Mouse (Mus musculus) gonadal fat pad, adult 2 months (tissue): ENCODE data around the gene Tex14. TPM values are rescaled to one million over a fixed set of nuclear protein-coding genes. Genes with fewer than 3 reads are reported as not detected.
A peak's percentile ranks its signal among the peaks of the same experiment; 100 is the strongest.
"Not testable (repeated sequence)": the region's sequence is repeated elsewhere in the genome, so short reads cannot be mapped to it uniquely, and the experiment has no call there.

Source experiments
- DNase-seq: peaks from one replicate; pipeline ENCODE4 v3.0.0-alpha.2; 2012; ENCODE audit warnings: low read depth
- polyA plus RNA-seq: library from polyadenylated mRNA; depleted of rRNA; stranded (reverse); fragments of >200 nt; gene quantifications from 2 replicates; pipeline ENCODE4 v1.2.3, GENCODE M21; 2012

The Tex14 gene
- polyA plus RNA-seq, 1 experiment: 0.38 TPM

DNA sequence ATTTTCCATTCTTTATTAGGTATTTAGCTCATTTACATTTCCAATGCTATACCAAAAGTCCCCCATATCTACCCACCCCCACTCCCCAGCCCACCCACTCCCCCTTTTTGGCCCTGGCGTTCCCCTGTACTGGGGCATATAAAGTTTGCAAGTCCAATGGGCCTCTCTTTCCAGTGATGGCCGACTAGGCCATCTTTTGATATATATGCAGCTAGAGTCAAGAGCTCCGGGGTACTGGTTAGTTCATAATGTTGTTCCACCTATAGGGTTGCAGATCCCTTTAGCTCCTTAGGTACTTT, 66.8 kb downstream of the Tex14 start:
- DNase-seq: not testable (repeated sequence)

DNA sequence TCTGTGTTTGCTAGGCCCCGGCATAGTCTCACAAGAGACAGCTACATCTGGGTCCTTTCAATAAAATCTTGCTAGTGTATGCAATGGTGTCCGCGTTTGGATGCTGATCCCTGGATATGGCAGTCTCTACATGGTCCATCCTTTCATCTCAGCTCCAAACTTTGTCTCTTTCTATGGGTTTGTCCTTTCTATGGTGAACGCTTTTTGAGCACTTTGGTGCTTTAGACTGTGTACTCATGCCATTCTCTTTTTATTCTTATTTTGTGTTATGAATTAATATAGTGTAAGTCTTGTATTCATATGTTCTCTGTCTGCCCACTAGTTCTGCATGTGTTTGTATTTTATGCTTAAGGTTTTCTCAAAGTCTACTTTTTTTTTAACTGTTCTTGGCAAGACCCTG, 67.2 kb downstream of the Tex14 start:
- DNase-seq: not testable (repeated sequence)

DNA sequence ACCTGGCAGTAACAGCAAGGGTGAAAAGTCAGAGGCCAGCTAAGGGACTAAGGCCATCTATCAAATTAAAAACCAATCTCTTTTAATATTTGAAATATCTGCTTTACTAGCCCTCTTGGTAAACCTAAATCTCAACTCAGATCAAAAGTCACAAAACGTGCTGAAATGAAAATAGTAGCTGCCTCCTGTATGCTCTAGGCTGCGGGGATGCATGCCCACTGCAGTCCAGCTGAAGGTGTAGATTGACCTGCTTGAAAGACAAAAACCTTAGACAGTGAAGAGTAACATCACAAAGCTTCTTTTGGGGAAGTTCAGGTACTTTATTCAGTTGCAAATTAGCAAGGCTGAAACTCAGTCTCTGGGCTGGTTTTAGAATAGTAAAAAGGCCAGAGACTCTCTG, 74.3 kb downstream of the Tex14 start:
- not testable (repeated sequence) for DNase-seq

DNA sequence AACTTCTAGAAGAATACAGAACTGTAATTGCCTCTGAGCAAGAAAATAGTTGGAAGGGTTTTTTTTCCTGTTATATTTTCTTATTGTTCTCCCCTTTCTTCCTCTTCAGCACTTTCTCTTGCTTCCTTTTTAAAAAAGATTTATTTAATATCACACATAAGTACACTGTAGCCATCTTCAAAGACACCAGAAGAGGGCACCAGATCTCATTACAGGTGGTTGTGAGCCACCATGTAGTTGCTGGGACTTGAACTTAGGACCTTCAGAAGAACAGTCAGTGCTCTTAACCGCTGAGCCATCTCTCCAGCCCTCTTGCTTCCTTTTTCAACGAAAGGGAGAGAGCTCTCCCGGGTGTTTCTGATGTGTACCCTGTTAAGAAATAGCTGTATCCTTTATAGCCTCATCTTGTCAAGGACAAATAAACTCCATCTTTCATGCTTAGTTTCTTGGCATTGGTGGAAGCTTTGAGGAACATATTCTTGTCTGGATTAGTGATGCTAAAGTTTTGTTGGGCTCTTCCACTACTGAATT, 79.0 kb downstream of the Tex14 start:
- DNase-seq: no peak

DNA sequence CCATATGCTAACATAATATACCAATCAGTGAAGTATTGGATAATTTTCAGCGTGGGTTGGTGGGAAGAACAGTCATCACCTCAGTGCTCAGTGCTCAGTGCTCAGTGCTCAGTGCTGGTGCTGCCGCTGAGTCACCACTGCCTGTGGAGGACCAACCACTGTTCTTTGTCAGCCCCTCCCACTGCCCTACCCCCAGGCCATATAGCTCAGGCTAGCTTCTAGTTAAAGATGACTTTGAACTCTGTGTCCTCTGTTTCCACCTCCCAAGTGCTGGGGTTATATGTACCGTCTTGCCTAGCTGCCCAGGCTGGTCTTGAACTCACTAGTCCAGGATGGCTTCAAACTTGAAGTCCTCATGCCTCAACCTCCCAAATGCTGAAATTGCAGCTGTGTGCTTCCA, 84.1 kb downstream of the Tex14 start:
- DNase-seq: no peak

DNA sequence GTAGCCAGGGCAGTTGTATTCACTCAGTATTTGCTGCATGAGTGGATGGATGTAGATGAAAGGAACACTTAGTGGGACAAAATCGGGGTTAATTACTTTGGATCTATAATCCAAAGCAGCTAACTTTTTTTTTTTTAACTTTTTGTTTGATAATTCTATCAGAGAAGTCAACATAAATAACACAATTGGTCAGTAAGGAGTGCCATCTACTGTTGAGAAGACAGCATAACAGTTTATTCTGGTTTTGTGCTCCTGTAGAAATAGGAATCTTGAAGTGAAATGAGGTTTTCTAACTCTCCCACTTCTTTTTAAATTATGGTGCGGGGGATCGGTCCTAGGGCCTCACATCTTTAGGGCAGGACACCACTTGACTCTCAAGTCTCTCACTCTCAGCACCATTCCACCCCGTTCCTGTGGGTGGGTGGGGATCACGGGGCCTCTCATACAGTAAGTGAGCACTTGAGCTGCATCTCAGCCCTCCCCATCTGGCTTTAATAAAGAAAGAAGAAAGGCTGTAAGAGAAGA, 99.9 kb downstream of the Tex14 start:
- no peak for DNase-seq

DNA sequence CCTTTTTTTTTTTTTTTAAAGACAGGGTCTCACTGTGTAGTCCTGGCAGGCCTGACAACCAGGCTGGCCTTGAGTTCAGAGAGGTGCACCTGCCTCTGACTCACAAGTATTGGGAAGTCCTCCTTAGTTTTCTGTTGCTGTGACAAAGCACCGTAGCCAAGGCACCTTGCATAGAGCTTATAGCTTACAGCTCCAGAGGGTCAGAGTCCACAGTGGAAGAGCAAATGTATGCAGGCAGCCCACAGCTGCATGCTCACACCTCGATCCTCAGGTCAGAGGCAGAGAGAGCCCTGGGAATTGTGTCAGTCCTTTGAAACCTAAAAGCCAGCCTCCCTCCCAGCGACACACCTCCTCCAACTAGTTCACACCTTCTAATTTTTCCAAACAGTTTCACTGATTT, 101.6 kb downstream of the Tex14 start:
- DNase-seq: no peak

DNA sequence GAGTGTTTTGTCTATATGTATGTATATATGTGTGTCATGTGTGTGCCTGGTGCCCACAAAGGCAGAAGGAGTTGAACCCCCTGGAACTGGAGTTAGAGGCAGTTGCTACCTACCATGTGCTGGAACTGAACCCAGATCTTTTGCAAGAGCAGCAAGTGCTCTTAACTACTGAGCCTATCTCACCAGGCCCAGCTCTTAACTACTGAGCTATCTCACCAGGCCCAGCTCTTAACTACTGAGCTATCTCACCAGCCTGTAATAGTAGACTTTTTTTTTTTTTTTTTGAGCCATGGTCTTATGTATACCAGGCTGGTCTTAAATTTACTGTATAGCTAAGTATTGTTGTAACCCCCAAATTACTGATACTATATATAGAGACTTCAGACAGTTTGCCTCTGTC, 102.2 kb downstream of the Tex14 start:
- DNase-seq: no peak

DNA sequence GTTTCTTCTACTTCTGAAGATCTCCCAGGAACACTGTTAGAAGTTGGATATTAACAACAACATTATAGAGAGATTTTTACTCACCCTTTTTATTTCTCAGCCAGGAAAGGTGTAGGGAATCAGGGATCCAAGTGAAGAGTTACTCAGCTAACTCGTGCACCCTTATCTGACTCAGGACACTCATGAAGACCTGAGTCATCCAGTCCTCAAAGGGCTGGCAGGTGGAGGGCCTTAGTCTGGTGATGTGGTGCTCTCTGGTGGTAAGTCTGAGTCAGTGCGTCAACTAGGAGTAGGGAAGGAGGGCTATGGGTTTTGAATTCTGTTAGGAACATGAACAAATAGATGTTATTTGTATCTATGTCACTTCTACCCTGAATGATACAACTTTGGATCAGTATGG, 114.4 kb downstream of the Tex14 start:
- peak; percentile 4 for DNase-seq

DNA sequence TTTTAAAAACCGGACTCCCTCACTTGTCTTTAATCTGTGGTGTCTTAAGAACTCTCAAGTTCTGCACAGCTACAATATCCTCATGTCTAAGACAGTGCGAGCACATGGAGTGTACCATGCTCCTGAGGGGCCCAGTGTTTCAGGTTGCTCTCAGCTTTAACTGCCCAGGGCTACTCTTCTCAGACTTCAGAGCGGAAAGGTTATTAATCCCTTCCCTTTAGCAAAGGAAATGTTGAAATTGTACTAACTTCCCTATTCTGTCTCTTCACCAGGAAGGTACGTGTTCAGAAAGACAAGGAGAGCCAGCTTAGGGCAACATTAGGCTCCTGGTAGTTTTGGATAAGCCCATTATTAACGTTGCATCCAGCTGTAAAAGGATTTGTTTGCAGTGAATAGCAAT, 118.6 kb downstream of the Tex14 start:
- DNase-seq: no peak

DNA sequence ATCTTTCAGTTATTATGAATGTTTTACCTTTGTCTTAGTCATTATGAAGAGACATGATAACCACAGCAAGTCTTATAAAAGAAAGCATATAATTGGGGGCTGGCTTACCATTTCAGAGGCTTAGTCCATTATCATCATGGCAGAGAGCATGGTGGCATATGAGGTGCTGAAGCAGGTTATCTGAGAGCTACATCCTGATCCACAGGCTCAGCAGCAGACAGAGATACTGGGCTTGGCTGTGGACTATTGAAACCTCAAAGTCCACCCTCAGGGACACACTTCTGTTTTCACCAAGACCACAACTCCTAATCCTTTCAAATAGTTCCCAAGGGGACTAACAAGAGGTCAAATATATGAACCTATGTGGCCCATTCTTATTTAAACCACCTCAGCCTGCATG, 119.1 kb downstream of the Tex14 start:
- no peak for DNase-seq

DNA sequence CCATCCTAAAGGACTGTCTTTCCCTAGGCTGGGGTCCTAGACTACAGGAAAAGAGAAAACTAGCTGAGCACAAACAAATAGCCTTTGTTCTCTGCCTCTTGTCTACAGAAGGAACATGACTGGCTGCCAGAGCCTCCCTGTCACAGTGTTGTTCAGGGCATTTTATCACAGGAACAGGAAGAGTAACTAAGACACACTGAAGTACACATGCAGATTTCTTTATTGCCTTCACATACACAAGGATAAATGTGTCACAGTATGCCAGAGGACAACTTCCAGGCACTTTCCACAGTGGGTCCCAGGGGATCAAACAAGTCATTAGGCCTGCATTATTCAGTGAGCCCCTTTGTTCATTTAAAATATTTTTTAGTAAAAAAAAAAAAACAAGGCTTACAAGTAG, 119.9 kb downstream of the Tex14 start:
- no peak for DNase-seq

DNA sequence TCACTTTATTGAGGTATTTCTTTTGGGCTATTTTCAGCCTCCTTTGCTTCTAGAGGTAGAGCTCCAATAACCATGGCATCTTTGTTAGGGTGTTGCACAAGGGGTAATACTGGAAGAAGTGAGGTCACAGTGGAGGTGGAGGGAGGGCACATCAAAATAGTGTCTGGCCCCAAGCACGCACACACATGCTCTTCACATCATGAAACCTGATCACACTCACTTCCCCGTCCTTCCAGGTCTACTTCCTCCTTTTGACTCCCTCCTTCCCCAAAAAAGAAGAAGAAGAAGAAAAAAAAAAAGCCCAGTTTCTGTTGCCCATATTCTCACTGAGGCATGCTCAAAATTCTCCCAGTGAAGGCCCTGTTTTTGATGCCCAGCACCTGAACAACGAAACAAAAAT, 122.5 kb downstream of the Tex14 start:
- no peak for DNase-seq

DNA sequence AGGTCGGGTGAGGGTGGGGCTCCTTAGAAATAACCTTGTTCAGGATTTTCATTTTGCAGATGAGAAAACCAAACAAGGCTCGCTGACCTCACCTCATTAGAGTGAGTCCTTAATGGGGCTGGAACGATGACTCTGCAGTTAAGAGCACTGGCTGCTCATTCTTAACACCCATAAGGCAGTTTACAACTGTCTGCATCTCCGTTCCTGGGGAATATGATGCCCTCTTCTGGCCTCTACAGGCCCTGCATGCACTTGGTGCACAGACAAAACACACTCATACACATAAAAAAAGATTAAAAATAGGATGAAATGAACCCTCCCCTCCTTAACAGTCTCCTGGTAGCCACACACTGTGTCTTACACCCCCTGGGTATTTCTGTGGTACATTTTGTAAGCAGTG, 123.1 kb downstream of the Tex14 start:
- DNase-seq: no peak

DNA sequence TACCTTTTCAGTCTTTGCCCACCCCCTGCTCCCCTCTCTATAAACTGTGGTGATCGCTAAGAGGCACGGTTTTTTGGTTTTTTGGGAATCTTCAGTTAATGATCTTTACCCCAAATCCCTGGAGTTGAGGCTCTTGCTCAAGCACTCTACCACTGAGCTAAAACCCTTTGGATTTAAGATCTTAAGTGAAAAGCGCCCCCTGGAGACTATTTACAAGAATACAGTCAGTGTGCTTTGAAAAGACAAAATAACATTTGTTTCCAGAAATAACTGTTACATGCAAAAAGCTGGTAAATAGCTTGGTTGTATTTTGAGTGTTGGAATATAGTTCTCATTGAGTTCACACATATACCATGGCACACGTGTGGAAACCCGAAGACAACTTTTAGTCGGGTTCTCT, 126.8 kb downstream of the Tex14 start:
- DNase-seq: no peak

DNA sequence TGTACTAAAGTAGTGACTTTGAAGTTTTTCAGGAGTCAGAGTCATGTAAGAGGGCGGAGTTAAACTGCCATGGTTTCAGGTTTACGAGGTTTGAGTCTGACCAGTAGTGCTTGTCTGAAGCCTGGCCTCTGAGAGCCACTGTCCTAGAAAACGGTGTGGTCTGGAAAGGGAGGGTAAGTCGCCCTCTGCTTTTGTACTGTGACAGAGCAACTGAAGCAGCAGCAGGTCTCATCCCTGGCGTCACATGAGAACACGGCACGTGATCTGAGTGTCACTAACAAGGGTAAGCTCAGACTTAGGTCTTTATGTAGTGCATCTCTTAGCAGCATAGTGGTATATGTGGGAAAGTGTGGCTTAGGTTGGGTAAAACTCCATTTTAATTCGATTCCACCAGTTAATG, 137.4 kb downstream of the Tex14 start:
- no peak for DNase-seq

DNA sequence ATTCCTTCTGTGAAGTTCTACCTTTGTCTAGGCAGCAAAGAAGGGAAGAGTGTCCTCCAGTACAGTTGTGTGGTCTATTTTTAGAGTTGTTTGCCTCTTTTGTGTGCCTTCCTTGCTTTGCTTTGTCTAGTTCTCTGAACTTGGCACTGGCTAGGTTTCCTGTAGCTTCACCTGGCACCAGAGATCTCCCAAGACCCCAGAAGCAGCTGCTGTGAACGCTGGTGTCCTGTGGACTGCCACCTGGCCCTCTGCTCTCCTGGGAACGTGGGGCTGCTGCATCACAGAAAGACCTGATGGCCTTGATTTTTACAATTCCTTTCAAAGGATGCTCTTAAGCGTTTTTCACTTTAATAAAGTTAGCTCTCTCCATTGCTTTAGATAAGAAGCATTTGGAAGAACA, 138.0 kb downstream of the Tex14 start:
- DNase-seq: no peak

DNA sequence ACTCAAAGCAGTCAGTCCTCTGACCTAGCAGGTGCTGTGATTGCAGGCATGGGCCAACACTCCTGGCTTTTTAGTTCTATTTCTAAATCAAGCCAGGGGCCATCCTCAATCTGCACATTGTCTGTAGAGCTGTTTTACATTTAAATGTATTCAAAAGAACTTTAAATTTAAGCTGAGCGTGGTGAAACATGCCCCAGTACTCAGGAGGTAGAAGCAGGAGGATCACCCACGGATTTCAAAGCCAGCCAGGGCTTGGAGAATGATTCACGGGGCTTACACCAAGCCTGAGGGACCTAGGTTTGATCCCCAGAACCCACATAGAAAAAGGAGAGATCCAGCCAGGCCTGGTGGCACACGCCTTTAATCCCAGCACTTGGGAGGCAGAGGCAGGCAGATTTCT, 148.5 kb downstream of the Tex14 start:
- DNase-seq: no peak

DNA sequence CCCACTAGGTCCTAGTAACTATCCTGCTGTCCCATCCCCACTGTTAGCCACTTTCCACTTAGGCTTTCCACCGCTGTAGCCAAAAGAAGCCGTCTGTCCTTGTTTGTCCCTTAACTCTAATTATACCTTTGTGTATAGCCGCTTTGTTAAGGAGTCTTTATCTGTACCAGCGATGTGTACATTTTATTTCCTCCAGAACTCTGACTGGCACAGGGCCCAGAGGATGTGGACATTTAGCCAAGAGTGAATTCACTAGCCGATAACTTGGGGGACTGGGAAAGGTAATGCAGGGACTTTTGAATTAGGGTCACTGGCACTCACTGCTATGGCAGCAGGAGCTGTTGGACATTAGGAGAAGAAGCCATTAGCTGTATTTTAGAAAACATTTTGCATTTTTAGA, 149.5 kb downstream of the Tex14 start:
- DNase-seq: no peak

DNA sequence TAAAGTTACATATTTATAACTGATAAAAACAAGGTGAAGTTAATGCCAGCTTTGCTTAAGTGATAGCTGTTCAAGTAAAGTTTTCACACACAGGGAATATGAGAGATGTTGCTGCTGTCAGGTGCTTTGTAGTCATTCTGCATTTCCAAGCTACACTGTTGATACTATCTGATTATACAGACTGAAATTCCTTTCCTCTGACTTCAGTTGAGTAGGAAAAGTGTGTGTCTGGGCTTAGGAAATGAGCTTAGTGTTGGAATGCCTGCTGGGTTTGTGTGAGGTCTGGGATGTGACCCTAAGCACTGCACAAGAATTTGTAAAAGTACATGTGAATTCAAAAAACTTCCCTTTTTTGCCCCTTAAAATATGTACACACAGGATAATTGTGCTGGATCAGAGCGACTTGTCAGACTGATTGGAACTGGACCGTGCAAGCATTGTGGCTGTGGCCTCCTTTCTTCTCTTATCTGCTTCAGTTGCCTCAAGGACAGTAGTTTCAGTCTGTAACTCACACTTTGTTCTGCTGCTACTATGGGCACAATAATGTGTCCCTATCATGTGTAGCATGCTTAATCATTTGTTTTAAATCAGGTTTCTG, 150.3 kb downstream of the Tex14 start:
- no peak for DNase-seq

DNA sequence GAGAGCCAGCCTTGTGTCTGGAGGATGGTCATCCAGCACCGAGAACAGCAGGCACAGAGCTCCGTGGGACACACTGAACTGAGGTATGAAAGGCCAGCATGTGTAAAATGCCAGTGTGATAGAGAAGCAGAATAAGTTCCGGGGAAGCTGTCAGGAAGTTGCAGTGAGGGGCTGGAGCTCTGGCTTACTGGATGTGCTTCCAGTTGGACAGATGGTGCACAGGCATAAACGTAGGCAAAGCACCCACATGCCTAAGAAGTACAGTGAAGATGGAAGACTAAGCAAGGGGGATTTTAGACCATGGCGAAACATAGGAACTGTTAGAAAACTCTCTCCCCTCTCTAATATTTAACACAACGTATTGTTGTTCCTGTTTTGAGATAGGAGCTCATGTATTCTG, 156.3 kb downstream of the Tex14 start:
- no peak for DNase-seq

DNA sequence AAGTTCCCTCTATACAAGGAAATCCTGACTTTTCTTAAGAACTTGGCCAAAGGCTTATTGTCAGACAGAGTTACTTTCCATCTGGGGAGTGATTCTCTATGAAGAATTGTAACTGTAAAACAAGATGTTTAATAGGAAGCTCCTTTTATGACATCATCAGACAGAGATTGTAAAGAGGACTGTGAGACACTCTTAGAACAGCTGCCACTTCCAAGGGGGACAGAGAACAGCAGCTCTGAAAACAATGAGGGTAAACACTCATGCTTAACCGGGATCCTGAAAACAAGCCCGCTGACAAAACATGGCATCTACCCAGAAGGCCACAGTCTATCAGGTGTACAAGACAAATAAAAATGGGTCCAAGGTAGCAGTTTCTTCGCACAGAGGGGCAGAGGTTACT, 161.6 kb downstream of the Tex14 start, which contains the start of gene Gm11492:
TSS of gene Gm11492 (plus strand) at position 153 of the 400 bp plus-strand sequence.
- no peak for DNase-seq

DNA sequence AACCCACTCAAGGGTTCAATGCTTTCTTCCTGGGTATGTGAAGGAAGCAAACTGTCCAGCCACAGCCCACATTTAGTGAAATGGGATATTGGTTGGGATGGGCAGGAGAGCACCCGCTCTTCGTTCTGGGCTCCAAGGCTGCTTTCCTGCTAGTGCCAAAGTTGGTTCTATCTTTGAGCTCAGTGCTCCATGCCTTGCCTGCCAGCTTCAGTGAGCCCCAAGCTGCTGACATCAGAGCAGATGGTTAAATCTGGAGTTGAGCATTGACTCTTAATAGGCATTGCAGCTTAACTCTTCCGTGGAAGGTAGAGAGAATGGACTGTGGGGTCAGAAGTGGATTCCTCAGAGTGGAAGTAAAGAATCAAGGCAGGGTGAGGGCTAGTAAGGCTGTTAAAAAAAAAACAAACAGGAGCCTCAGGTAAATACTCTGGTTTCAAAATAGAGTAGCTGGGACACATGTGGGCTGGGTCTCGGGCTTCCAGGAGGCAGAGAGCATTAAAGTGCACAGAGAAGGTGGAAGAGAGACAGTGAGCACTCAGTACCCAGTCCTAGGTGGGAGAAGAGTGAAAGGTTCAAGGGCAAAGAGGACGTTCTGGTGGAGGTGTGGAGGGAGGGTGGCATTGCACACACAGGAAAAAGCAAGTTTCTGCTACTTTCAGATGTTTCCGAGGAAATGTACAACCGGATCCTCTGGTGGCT, 163.5 kb downstream of the Tex14 start, which contains the start of gene Sept4:
TSS of gene Sept4 (plus strand) at position 649 of the 699 bp plus-strand sequence.
- DNase-seq: no peak
